In genomic region chr3:121490941-121491340, GRCm38 (mm10) we compare ENCODE assay signal across 14 mouse cellular contexts. TPM values are rescaled to one million over a fixed set of nuclear protein-coding genes. Genes with fewer than 3 reads are reported as not detected.
DNase-seq lines count a peak whose midpoint lies in the region; ATAC-seq and TF ChIP-seq lines count a peak whose summit lies in the region.
"Had no signal": no experiment of that assay in that cellular context is flagged by ENCODE, and none has a peak within 500 bp of the region (broad histone marks: within the 10 kb centered on the region; RNA-seq: fewer than 3 reads in every experiment).

No protein-coding gene starts in this region.

- TF ChIP-seq CTCF in brain, embryonic 14.5 days (IDR thresholded peaks at IDR 0.05; ENCODE audit: borderline replicate concordance, extremely low read depth, insufficient read depth, insufficient read length), result no peak
- TF ChIP-seq CTCF in olfactory bulb, adult 2 months (IDR thresholded peaks at IDR 0.05; ENCODE audit: insufficient read depth, low read depth, low read length), result no peak

- H3K27me3 ChIP-seq in hindbrain, embryonic 10.5 days (ENCODE audit: insufficient read depth, poor library complexity, severe bottlenecking), result no peaks in the 10 kb centered on the region
- no peaks in the 10 kb centered on the region for H3K27me3 ChIP-seq in hindbrain, embryonic 14.5 days (ENCODE audit: control insufficient read depth, insufficient read depth, low read length)
- H3K27me3 ChIP-seq: neural tube, embryonic 12.5 days; stomach, embryonic 15.5 days had no signal

- H3K4me1 ChIP-seq in hindbrain, embryonic 10.5 days (replicated peaks), result peaks cover 19% of the 10 kb centered on the region
- peaks cover 16% of the 10 kb centered on the region for H3K4me1 ChIP-seq in hindbrain, embryonic 14.5 days (replicated peaks; ENCODE audit: control insufficient read depth, insufficient read depth, low read length)
- H3K4me1 ChIP-seq in olfactory bulb, adult 2 months (ENCODE audit: control insufficient read depth, insufficient read depth, low read length), result peaks cover 10% of the 10 kb centered on the region

- no peaks in the 10 kb centered on the region for H3K9me3 ChIP-seq in hindbrain, embryonic 10.5 days
- no peaks in the 10 kb centered on the region for H3K9me3 ChIP-seq in hindbrain, embryonic 14.5 days (ENCODE audit: control insufficient read depth, low read length)
- H3K9me3 ChIP-seq: limb, embryonic 10.5 days; neural tube, embryonic 12.5 days; stomach, embryonic 15.5 days had no signal

- no peak for DNase-seq in hindbrain, embryonic 10.5 days (ENCODE audit: low spot score)
- no peak for DNase-seq in hindbrain, embryonic 14.5 days (ENCODE audit: low spot score)
- DNase-seq in ovary, postnatal 36 days (ENCODE audit: low spot score), result peak; percentile 17
- no peak for DNase-seq in ovary, postnatal 14 days (ENCODE audit: low spot score)
- peak; percentile 26 for DNase-seq in brain, embryonic 14.5 days (ENCODE audit: low read depth)
- DNase-seq in thymus, postnatal 36 days, result no peak
- no peak for DNase-seq in natural killer cell, adult 2 months (ENCODE audit: low spot score in 2 of 2)
- DNase-seq: cerebellum, postnatal 10 days; layer of hippocampus, adult 9-11 months; right cerebral cortex, postnatal 14 days had no signal

- TF ChIP-seq POLR2A in brain, embryonic 14.5 days (IDR thresholded peaks at IDR 0.05; ENCODE audit: borderline replicate concordance, extremely low read depth, insufficient read depth, insufficient read length, poor library complexity, severe bottlenecking), result no peak
- no peak for TF ChIP-seq POLR2A in olfactory bulb, adult 2 months (IDR thresholded peaks at IDR 0.05; ENCODE audit: insufficient read depth, low read depth, low read length)

- H3K4me3 ChIP-seq in hindbrain, embryonic 10.5 days, result no peak overlapping the region
- H3K4me3 ChIP-seq in hindbrain, embryonic 14.5 days (replicated peaks; ENCODE audit: low read length), result no peak overlapping the region
- H3K4me3 ChIP-seq in olfactory bulb, adult 2 months (ENCODE audit: insufficient read depth, low read depth, low read length), result no peak overlapping the region
- H3K4me3 ChIP-seq: limb, embryonic 10.5 days; neural tube, embryonic 12.5 days; stomach, embryonic 15.5 days had no signal

- H3K36me3 ChIP-seq in hindbrain, embryonic 10.5 days, result no peaks in the 10 kb centered on the region
- H3K36me3 ChIP-seq in hindbrain, embryonic 14.5 days (replicated peaks; ENCODE audit: control insufficient read depth, insufficient read depth), result no peaks in the 10 kb centered on the region
- H3K36me3 ChIP-seq: limb, embryonic 10.5 days; neural tube, embryonic 12.5 days; stomach, embryonic 15.5 days had no signal

- no peak for ATAC-seq in hindbrain, embryonic 14.5 days (ENCODE audit: low FRiP score)

- peak overlapping the region; percentile 62 for H3K27ac ChIP-seq in hindbrain, embryonic 10.5 days
- H3K27ac ChIP-seq in hindbrain, embryonic 14.5 days, result no peak overlapping the region
- H3K27ac ChIP-seq in olfactory bulb, adult 2 months (ENCODE audit: insufficient read depth, low read depth, low read length), result peak overlapping the region; percentile 26; the same call in 1 of the 2 replicates
- H3K27ac ChIP-seq: limb, embryonic 10.5 days; neural tube, embryonic 12.5 days; stomach, embryonic 15.5 days had no signal

- WGBS in hindbrain, embryonic 10.5 days, result 52% methylated on average over 5 of the region's 5 CpGs
- WGBS in hindbrain, embryonic 14.5 days, result 50% methylated on average over 5 of the region's 5 CpGs
- whole genome bisulfite sequencing in olfactory bulb, adult 2 months, result 43% methylated on average over 5 of the region's 5 CpGs

- H3K4me2 ChIP-seq in hindbrain, embryonic 14.5 days (replicated peaks), result no peak overlapping the region
- H3K4me2 ChIP-seq: neural tube, embryonic 12.5 days; stomach, embryonic 15.5 days had no signal

- H3K9ac ChIP-seq in hindbrain, embryonic 14.5 days, result no peak overlapping the region
- H3K9ac ChIP-seq: neural tube, embryonic 12.5 days; stomach, embryonic 15.5 days had no signal

RNA-seq across cellular contexts. Expression of gene Slc44a3, which starts 41.3 kb away (rescaled TPM):
- polyA plus RNA-seq in hindbrain, embryonic 10.5 days (2016; fragmentation: Nextera tagmentation; extraction: Ambion mirVana), result 0.33 and 0.98 TPM in 2 replicates
- polyA plus RNA-seq in hindbrain, embryonic 14.5 days (2014; fragmentation: Nextera tagmentation; extraction: Ambion mirVana), result 0.51 and 1.1 TPM in 2 replicates
- 0.19 and 0.29 TPM in 2 replicates for polyA plus RNA-seq in brain, embryonic 14.5 days (2012; rRNA removed)
- not detected in 2 replicates for polyA plus RNA-seq in olfactory bulb, adult 2 months (2012; ENCODE audit: insufficient read depth, insufficient read length, low replicate concordance, missing spikeins)

Comparison
In these comparisons a context has a peak if more than half of its experiments do, and no peak if none do; other contexts are left out.
1. DNase-seq: peak in ovary, postnatal 36 days (single experiment) and brain, embryonic 14.5 days (single experiment); none in hindbrain, embryonic 10.5 days (single experiment), hindbrain, embryonic 14.5 days (single experiment), ovary, postnatal 14 days (single experiment), thymus, postnatal 36 days (0 of 2) and natural killer cell, adult 2 months (0 of 2).